Mouse (Mus musculus) ES-CJ7 (cell line): Measurements from ENCODE around the gene Rin3.

ENCODE experiments used
- DNase-seq: peaks from one replicate; pipeline ENCODE4 v3.0.0; 2011; ENCODE audit warnings: low read depth, low spot score

The Rin3 gene

GRCm38 (mm10) chr12:102420168-102420890 lies 137.5 kb downstream of the Rin3 start:
- DNase-seq, result no peak

GRCm38 (mm10) chr12:102422065-102422464 lies 139.2 kb downstream of the Rin3 start:
- DNase-seq, result no peak

GRCm38 (mm10) chr12:102422623-102423320 lies 139.9 kb downstream of the Rin3 start:
- no peak for DNase-seq

GRCm38 (mm10) chr12:102423625-102424024 lies 140.8 kb downstream of the Rin3 start:
- DNase-seq, result no peak

- no peak for DNase-seq
These were observed 141.6 kb downstream of the Rin3 start for GRCm38 (mm10) chr12:102424456-102424855.

DNA sequence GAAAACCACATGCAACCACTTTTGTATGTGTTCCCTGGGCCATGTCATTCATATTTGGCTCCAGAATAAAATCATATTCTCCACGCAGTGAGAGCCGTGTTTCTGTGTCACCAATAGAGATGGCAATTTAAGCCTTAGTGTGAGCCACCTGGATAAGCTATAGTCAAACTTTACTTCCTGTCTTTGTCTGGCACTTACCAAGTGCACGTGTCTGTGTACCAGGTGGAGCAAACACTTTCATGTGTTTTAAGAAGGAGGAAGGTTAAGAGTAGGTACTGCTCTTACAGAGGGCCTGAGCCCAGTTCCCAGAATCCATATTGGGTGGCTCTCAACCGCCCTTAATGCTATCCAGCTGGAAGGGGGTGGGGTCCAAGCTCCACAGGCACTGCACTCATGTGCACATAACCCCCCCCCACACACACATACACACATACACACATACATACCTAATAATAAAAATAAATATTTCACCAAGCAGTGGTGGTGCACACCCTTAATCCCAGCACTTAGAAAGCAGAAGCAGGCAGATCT lies 142.3 kb downstream of the Rin3 start:
- DNase-seq, result no peak

DNA sequence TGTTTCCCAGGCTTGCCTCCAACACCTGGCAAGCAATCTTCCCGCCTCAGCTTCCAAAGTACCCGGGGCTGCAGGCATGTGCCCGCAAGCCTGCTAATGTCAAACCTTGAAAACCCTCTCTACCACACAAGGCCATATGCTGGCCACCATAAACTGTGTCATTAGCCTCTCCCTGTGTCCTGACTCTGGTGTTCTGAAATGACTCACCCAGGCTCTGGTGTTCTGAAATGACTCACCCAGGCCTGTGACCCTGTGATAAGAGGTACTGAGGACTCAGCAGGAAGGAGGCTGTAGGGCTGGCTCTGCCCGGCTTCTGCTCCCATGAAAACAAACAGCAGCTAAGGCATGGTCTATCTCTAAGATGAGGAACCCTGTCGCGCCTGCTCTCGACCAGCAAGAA lies 143.4 kb downstream of the Rin3 start:
- DNase-seq, result no peak

GRCm38 (mm10) chr12:102429656-102430055 lies 146.8 kb downstream of the Rin3 start:
- no peak for DNase-seq

DNA sequence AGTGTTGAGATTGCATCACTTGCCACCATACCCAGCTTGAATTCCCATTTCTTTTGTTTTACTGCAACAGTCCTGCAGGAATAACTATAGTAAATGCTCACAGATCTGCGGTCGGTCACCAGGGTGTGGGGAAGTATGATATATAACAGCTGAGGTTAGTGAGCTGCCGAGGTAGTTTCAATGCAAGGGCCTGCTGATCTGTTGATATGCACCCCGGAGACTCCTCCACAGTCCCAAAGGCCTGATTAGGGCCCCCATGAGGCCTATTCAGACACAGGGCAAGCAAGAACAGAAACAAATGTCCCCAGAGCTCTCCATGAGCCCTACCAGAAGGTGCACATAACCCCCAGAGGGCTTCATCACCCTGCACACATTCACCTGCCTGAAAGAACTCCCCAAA lies 147.4 kb downstream of the Rin3 start:
- DNase-seq, result no peak

DNA sequence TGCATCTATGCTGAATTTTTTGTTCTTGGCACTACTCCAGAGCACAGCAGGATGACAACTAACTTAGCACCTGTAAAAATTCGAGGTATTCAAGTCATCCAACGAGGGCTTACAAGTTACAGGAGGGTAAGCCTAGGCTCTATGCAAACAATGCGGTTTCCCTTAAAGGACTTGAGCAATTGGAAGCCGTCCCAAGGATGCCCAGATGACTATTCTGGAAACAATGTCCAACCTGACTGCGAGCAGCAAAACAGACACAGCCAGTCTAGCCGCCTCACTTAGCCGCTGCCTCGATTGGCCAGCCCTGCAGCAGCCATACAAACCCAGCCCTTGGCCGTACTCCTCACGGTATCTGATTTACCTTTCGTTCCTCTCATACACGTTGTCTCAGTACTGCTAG lies 149.4 kb downstream of the Rin3 start:
- peak; percentile 60 for DNase-seq

- no peak for DNase-seq
These were observed 151.3 kb downstream of the Rin3 start for GRCm38 (mm10) chr12:102434107-102434506.

GRCm38 (mm10) chr12:102436939-102437526 lies 154.2 kb downstream of the Rin3 start:
- DNase-seq, result no peak

- no peak for DNase-seq
These were observed 155.1 kb downstream of the Rin3 start for GRCm38 (mm10) chr12:102437952-102438351.

DNA sequence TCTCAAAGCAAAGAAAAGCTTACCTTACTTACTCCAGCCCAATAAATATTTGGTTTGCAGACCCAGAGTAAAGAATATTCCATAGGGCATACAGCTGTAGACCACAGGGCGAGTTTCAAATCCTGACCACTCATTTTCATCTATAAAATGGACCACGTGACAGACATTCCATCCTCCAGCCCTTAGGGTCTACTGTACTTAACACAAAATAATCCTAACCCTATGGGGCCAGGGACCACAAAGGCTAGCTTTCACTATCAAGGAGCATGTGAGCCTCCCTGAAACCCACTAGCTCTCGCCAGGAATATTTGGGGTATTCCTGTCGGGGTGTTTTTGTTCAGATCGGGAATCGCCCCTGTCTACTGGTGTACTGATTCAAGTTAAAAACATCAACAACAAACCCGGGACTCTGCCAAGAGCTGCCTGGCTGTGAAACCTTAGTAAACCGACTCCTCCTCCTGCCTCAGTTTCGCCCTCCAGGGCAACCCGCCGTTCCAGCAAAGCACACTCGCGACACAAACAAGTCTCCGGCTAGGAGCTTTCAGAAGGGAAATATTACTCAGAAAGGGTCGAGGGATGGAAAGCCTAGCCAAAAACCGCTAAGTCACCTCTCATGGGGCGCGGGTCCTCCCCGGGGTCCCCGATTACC lies 156.3 kb downstream of the Rin3 start:
- DNase-seq, result peak; percentile 32

DNA sequence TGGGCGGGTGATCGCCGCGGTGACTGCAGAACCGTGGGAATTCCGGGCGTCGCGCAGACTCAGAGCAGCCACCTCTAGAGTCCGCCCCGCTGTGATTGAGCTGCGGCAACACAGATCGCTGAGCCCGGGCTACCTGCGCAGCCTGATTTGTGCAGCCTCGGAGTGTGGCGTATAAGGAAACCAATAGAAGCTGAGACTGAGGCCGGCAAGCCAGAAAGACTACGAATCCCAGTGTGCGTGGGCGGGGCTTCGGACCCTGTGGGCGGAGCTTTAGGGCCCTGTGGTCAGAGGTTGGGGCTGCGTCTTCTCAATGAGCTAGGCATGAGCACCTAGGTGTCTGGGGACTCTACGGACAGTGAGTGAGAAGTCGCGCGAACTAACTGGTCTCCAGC lies 156.8 kb downstream of the Rin3 start, which contains the start of gene Lgmn:
Gene Lgmn, minus strand, starts transcription at position 182 of the 392 bp plus-strand sequence.
- DNase-seq, result peak; percentile 98
